Mouse (Mus musculus) liver, adult 2 months (tissue): ENCODE results near the gene Cdc42ep2. TPM values are rescaled to one million over a fixed set of nuclear protein-coding genes. Genes with fewer than 3 reads are reported as not detected.

Experiments
- DNase-seq: peaks from one replicate; pipeline ENCODE4 v3.0.0-alpha.2; 2011; ENCODE audit warnings: low read depth, low spot score; ENCODE audit errors: extremely low read depth
- H3K27ac ChIP-seq: fragments of 200-500 bp; replicated peaks from 2 replicates; pipeline ENCODE4 v1.5.1; 2012; ENCODE audit warnings: low read depth, mild to moderate bottlenecking, control low read depth, inconsistent platforms, low read length; ENCODE audit not compliant: insufficient read depth
- H3K27me3 ChIP-seq: fragments of 200-500 bp; 2 replicates; pipeline ENCODE4 v1.6.1; 2012; ENCODE audit warnings: mild to moderate bottlenecking, moderate library complexity, low read length, inconsistent platforms; ENCODE audit not compliant: control insufficient read depth, insufficient read depth
- H3K36me3 ChIP-seq: fragments of 200-500 bp; 2 replicates; pipeline ENCODE4 v1.6.1; 2012; ENCODE audit warnings: low read length, inconsistent platforms; ENCODE audit not compliant: control insufficient read depth, insufficient read depth
- H3K4me1 ChIP-seq: fragments of 200-500 bp; 2 replicates; pipeline ENCODE4 v1.6.1; 2011; ENCODE audit warnings: low read length; ENCODE audit not compliant: control insufficient read depth, insufficient read depth
- H3K4me3 ChIP-seq: fragments of 200-500 bp; 2 replicates; pipeline ENCODE4 v1.5.1; 2011; ENCODE audit warnings: low read depth, mild to moderate bottlenecking, control low read depth, low read length, moderate library complexity; ENCODE audit not compliant: insufficient read depth
- H3K79me2 ChIP-seq: fragments of 200-500 bp; 2 replicates; pipeline ENCODE4 v1.6.1; 2012; ENCODE audit warnings: inconsistent platforms, mild to moderate bottlenecking, low read length, moderate library complexity; ENCODE audit not compliant: control insufficient read depth, insufficient read depth
- H3K9ac ChIP-seq: fragments of 200-500 bp; 2 replicates; pipeline ENCODE4 v1.6.1; 2012; ENCODE audit warnings: low read depth, mild to moderate bottlenecking, control low read depth, inconsistent platforms, low read length
- CTCF ChIP-seq: fragments of 200-500 bp; IDR thresholded peaks from 2 replicates; pipeline ENCODE4 v1.5.1; 2011; ENCODE audit warnings: low read depth, low read length, control low read depth
- POLR2A ChIP-seq: fragments of 200-500 bp; IDR thresholded peaks from 2 replicates; pipeline ENCODE4 v1.6.1; 2011; ENCODE audit warnings: low read length, control low read depth; ENCODE audit not compliant: insufficient read depth; ENCODE audit errors: extremely low read depth
- WGBS: fragments of 180-500 bp; shearing (Covaris S2); methylation state at CpG from one replicate; pipeline ENCODE4 v1.1.7; 2018; 5-methylcytosine and 5-hydroxymethylcytosine counted together
- polyA plus RNA-seq: library from polyadenylated mRNA; depleted of rRNA; stranded (reverse); fragments of >200 nt; gene quantifications from 2 replicates; pipeline ENCODE4 v1.2.3, GENCODE M21; 2012
- total RNA-seq: library from RNA; depleted of rRNA; stranded (reverse); fragments of >200 nt; gene quantifications from 2 replicates; pipeline ENCODE4 v1.2.3, GENCODE M21; 2014

The Cdc42ep2 gene
- total and polyA plus RNA-seq, 2 experiments, result 1.7 to 2.4 TPM

DNA sequence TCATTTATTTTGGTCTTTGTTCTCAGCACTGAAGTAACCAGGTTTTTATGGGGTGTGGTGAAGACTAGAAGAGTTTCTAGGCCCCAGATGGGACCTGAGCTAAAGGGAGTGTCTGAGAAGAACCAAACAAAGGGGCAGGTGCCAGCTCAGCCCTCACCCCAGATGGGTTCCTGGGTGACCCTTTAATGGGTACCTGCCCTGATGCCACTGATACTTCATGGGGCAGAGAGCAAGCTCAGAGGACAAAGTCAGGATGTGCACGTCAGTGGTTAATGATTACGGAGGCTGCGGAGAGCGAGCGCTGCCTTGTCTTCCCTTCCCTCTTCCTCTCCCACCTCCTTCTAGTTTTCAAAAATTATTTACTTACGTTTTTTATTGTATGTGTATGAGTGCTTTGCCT is 43.5 kb downstream of the Cdc42ep2 start:
- Histone ChIP-seq H3K27ac (peak overlapping the region; percentile 66), H3K9ac (no peak overlapping the region), H3K36me3 (peaks cover 4% of the 10 kb centered on the region; the same call in 1 of the 2 replicates), H3K27me3 (no peaks in the 10 kb centered on the region), H3K4me3 (no peak overlapping the region), H3K4me1 (peaks cover 27% of the 10 kb centered on the region), H3K79me2 (peaks cover 12% of the 10 kb centered on the region; the same call in 1 of the 2 replicates)
- DNase-seq, result peak; percentile 87
- 39% methylated on average over 6 of the region's 6 CpGs for WGBS
- TF ChIP-seq CTCF (no peak), POLR2A (no peak)

DNA sequence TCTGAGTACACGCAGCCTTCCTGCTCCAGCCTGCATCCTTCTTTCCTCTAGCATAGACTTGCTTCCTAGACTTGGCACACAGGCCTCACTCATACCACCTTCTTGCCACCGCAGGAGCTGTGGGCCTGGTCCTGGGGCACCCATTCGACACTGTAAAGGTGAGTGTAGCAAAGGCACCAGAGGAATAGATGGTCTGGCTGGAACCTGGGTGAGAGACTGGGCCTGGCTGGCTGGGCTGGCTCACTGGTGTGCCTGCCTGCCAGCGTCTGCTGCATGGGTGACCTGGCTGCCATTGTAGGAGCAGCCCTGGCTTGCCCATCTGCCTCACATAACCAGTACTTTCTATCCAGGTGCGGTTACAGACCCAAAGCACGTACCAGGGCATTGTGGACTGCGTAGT is 44.9 kb downstream of the Cdc42ep2 start:
- Histone ChIP-seq H3K4me1 (peaks cover 32% of the 10 kb centered on the region), H3K9ac (peak overlapping the region; percentile 43), H3K4me3 (no peak overlapping the region; the same call in 1 of the 2 replicates), H3K27me3 (no peaks in the 10 kb centered on the region), H3K36me3 (peaks cover 4% of the 10 kb centered on the region; the same call in 1 of the 2 replicates), H3K79me2 (peaks cover 12% of the 10 kb centered on the region; the same call in 1 of the 2 replicates), H3K27ac (peak overlapping the region; percentile 66)
- TF ChIP-seq POLR2A, result no peak
- TF ChIP-seq CTCF, result no peak
- WGBS, result 82% methylated on average over 7 of the region's 7 CpGs
- no peak for DNase-seq

DNA sequence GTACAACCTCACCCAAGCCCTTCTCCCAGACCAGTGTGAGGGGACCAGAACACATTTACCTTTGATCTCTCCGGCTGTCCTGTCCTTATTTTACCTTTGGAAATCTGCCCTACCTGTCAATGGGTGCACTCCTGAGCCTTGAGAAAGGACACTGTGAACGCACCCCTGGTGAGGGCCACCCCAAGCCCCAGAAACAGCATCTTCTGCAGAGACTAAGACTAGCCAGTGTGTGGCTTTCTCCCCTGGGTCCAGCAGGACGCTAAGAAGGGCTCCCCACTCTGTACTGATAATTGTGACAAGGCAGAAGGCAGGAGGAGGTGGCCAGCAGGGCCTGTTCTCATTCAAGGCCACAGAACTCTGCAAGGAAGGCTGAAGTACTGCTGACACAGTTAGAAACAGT is 45.7 kb downstream of the Cdc42ep2 start:
- 12% methylated on average over 3 of the region's 3 CpGs for WGBS
- Histone ChIP-seq H3K36me3 (peaks cover 4% of the 10 kb centered on the region; the same call in 1 of the 2 replicates), H3K4me1 (peaks cover 33% of the 10 kb centered on the region), H3K4me3 (peak overlapping the region; percentile 53), H3K27me3 (no peaks in the 10 kb centered on the region), H3K27ac (peak overlapping the region; percentile 85), H3K9ac (peak overlapping the region; percentile 72), H3K79me2 (peaks cover 12% of the 10 kb centered on the region; the same call in 1 of the 2 replicates)
- TF ChIP-seq POLR2A (no peak), CTCF (no peak)
- DNase-seq, result peak; percentile 83

DNA sequence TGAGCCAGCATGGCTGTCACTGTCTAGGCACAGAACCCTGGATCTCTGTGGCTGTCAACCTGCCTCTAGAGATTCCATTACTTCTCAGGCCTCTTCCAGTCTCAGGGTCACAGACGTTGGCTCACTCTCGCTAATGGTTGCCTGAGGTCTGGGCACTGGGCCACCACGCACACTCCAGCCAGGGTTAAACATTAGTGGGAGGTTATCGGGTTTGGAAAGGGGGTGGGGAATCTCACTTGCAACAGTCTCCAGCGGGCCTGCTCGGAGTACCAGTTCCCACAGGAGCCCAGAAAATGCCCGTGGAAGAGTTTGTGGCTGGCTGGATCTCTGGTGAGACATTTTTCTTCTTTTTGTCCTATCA is 46.3 kb downstream of the Cdc42ep2 start:
- Histone ChIP-seq H3K36me3 (no peaks in the 10 kb centered on the region), H3K4me3 (peak overlapping the region; percentile 53), H3K4me1 (peaks cover 39% of the 10 kb centered on the region), H3K27me3 (no peaks in the 10 kb centered on the region), H3K79me2 (peaks cover 12% of the 10 kb centered on the region; the same call in 1 of the 2 replicates), H3K9ac (peak overlapping the region; percentile 72), H3K27ac (peak overlapping the region; percentile 85)
- TF ChIP-seq CTCF, result no peak
- TF ChIP-seq POLR2A, result 0 out of 2 replicates have a peak, but pooled peaks have one; percentile 20
- WGBS, result 1% methylated on average over 7 of the region's 7 CpGs
- peak; percentile 96 for DNase-seq

DNA sequence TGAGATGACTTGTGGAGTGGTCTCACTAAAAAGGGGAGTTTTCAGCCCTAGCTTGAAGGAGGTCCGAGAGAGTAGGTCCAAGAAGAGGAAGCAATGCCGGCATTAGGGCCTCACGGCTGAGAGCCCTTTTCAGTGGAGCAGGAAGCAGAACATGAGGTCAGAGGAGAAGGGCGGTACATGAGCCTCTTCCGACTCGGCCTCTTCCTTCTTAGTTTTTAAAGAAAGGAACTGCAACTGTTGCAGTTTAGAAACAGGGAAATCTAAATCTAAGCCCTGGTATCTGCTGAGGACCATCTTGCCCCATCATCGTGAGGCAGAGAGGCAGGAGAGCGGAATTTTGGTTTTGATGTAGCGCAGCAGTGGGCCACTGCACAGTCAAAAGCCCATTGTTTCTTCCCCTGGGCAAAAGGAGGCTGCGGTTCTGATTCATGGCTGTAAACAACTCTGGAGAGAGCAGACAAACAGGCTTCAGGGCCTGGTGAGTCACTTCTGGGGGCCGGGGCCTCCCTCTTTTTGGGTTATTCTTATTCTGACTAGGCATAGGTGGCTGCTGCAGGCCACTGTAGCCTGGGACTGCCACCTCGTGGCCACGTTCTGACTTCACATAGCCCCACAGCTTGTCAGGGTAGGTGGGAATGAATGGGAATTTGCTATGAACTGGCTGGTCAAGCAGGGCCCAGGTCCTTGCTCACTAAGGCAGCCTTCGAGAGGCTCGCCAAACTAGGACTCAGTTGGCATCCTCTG is 46.8 kb downstream of the Cdc42ep2 start, which contains the start of gene Slc25a45:
TSS of gene Slc25a45 (plus strand) at position 191 of the 744 bp plus-strand sequence.
- Histone ChIP-seq H3K27me3 (no peaks in the 10 kb centered on the region), H3K79me2 (peaks cover 12% of the 10 kb centered on the region; the same call in 1 of the 2 replicates), H3K27ac (peak within 1 kb of the TSS; percentile 85), H3K36me3 (no peaks in the 10 kb centered on the region), H3K9ac (peak within 1 kb of the TSS; percentile 72), H3K4me1 (peaks cover 42% of the 10 kb centered on the region), H3K4me3 (peak within 1 kb of the TSS; percentile 53)
- WGBS, result 40% methylated on average over 15 of the region's 15 CpGs
- DNase-seq, result peak; percentile 34
- TF ChIP-seq CTCF (peak; percentile 90), POLR2A (no peak)
